Mouse (Mus musculus) mouse trophoblast stem cell (cell line): ENCODE results near the gene Cdk2ap2.
"Not testable (repeated sequence)": the region's sequence is repeated elsewhere in the genome, so short reads cannot be mapped to it uniquely, and the experiment has no call there.

Source experiments
- in situ Hi-C, 2 experiments: fragments of 300-500 bp; cut with MseI, MboI; formaldehyde crosslinking; loops; 2 replicates in 1 of 2; 3 replicates in 1 of 2; pipeline ENCODE4 v1.15.1; 2025

The Cdk2ap2 gene

DNA sequence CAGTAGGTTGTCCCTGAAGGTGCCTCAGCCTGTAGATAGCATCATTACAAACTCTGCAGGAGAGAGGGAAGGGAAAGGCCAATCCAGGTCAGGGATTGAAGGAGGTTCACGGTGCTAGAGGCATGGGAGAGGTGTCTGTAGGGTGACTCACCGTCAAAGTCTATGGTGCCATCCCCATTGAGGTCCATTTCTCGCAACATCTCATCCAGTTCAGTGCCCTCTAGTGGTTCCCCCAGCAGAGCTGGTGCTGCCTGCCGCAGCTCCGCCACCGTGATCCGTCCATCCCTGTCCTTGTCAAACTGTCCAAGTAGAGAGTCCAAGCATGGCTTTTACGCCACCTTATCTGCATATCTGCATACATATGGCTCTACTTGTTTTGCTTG, 39.0 kb downstream of the Cdk2ap2 start:
- in situ Hi-C loops, result not testable (repeated sequence)

DNA sequence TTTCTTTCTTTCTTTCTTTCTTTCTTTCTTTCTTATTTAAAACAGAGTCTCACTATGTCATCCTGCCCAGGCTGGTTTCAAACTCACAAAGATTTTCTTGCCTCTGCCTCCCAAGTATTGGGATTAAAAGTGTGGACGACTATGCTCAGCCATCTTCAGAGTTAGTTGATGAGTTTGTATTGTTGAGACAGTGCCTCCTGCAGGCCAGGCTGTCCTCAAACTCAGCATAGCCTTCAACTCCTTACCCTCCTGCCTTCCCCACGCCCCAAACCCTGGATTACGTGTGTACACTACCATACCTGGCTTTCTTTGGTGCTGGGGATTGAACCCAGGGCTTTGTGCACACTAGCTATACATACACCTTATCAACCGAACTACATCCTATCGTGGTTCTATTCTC, 39.5 kb downstream of the Cdk2ap2 start:
- in situ Hi-C loops, result no loop called here

DNA sequence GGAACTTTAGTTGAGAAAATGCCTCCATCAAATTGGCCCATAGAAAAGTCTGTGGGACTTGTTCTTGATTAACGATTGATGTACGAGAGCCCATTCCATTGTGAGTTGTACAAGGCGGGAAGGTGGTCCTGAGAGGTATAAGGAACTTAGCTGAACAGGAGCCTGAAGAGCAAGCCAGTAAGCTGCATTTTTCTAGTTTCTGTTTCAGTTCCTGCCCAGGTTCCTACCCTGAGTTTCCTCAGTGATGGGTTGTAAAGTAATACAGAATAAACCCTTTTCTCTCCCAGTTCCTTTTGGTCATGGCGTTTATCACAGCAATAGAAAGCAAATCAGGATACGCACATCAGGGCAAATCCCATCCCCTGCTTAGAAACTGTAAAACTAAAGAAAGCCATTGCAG, 40.9 kb downstream of the Cdk2ap2 start:
- in situ Hi-C loops, result no loop called here

DNA sequence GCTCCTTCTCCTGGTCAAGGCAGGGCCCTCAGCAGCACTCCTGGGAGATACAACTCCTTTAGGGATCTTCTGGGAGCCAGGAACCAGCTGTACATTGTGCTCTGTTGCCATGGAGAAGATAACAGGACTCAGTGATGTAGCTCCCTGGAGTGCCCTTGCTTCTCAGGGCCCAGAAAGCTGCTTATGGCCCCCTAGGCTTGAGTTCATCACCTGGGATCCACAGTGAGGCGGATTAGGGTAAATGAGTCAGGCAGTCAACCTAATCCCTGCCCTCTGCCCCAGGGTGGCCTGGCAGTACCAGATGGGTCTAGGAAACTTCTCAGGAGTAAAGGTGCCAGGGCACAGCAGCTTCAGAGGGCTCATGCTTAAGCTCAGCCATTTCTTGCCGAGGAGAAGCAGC, 42.5 kb downstream of the Cdk2ap2 start, which contains the start of gene Gpr152:
Gpr152 (plus strand) TSS at position 342 of the 400 bp plus-strand sequence.
- in situ Hi-C loops, result no loop called here

DNA sequence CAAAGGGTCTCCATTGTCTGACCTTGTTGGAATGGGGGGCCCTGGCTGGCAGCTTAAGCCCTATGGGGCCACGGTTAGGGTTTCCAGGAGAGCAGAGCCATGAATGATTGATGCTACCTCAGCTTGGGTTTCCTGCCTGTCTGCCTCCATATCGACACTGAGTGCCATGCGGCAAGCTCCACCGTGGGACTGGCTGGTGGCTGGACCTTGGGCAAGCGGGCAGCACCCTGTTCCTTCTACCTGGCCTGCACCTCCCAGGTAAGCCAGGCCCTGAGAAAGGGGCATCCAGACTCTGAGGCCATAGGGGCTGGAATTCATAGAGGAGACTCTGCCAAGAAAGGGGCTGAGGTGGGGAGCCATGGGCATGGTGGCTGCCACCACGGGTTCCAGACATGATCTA, 43.2 kb downstream of the Cdk2ap2 start:
- in situ Hi-C loops, result no loop called here

DNA sequence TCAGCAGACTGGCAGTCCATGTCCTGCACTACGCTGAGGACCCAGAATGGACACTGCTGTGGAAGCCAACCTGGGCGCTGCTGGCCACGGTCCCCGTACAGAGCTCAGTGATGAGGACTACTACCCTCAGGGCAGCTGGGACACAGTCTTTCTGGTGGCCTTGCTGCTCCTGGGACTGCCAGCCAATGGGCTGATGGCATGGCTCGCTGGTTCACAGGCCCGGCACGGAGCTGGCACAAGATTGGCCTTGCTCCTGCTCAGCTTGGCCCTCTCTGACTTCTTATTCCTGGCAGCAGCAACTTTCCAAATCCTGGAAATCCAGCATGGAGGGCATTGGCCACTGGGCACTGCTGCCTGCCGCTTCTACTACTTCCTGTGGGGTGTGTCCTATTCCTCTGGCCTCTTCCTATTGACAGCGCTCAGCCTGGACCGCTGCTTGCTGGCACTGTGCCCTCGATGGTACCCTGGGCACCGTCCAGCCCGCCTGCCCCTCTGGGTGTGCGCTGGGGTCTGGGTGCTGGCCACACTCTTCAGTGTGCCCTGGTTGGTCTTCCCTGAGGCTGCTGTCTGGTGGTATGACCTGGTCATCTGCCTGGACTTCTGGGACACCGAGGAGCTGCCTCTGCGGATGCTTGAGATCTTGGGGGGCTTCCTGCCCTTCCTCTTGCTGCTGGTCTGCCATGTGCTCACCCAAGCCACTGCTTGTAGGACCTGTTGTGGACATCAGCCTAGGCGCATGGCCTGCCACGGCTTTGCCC, 45.6 kb downstream of the Cdk2ap2 start:
- in situ Hi-C loops, result no loop called here

DNA sequence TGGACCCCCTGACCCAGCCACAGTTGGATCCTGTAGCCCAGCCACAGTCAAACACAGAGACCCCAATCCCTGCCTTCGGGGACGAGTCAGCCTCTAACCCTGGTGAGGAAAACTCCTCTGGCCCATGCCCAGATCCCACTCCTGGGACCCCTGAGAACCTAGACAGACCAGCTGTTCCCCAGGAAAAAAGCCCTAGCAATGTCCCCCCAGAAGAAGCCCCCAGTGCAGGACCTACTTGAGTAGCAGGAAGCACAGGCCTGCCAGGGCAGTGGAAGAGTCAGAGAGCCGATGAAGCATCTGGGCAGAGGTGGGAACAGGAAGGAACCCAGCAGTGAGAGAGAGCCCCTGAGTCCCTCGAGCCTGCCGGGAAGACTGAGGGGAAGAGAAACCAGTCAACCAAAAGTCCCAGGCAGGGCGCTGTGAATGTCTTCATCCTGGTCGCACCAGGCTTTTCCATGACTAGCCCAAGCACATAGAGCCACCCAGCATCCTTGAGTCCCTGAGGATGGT, 46.8 kb downstream of the Cdk2ap2 start, which contains the start of gene Cabp4:
Cabp4 (minus strand) TSS at position 275 of the 510 bp plus-strand sequence.
- in situ Hi-C loops, result no loop called here

DNA sequence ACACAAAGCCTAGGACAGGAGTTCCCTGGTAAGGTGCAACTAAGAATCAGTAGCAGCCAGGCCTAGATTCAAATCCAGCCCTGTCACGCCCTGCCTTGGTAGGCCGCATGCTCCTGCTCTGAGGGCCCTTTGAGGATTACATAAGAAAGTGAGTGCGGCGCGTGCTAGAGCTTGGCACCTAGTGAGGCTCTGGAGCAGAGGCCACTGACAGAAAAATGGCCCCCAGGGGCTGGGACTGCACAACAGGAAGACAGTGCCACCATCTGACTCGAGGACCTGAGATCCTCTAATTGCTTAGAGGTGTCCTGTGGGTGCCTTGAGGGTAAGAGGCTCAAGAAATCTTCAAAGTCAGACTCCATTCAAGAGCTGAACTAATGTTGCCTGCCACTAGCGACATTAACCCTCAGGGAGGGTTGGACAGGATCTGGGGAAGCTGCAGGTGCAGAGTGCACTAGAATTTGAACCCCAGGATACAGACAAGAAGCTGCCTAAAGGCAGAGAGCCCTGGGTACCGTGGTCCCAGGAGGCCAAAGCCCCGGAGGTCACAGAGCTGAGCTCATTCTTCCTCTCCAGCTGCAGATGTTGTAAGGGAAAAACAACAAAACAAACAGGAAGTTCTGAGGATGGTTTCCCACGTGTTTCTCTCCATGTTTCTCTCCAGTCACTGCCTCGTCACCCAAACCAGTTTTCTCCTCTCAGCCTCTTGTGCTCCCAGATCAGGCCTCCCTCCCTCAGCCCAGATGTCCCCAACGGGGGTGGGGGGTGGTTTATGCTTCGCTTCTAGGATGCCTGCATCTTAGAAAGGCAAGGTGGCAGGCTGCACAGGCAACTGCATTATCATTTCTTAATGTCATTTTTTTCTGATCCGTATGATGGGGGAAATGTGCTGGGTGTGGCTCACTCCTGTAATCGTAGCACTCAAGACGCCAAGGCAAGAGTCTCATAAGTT, 47.8 kb downstream of the Cdk2ap2 start:
- in situ Hi-C loops, result no loop called here

DNA sequence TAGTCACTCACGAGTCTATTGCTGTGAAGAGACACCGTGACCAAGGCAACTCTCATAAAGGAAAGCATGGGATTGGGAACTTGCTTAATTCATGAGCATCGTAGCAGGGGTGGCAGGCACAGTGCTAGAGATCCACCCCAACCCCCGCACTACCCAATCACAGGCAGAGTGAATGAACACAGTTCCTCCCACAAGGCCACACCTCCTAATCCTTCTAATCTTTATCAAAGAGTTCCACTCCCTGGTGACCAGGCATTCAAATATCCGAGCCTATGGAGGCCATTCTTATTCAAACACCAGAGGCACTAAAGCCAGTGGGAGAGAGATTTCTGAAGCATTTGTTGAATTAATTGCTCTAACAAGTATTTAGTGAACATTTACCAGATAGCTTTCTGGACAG, 49.0 kb downstream of the Cdk2ap2 start:
- in situ Hi-C loops, result no loop called here

DNA sequence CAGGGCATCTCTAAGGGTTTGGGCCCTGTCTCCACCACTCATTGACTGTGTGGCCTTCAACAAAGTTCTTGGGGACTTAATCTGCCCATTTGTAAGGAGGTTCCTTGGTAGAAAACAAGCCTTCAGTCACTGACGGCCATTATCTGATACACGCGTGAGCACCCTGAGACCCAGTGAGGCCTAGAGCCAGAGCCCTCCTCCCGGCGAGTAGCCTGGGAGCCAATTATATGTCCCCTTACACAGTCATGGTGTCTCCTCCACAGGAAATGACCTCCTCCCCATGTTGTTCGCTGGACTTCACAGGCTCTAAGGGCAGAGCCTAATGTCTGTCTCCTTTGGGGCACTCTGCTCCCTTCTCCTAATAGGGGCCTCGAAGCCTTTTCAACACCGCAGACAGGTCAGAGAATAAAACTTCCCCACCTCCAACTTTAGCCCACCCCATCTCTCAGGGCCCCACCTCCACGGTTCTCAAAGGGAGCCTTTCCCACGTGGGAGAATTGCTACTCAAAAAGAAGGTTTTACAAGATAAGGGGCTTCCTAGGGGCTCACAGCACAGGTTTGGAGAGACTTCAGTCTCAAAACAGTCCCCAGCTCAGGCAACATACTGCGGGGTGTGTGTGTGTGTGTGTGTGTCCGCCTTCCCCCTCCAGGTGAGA, 49.5 kb downstream of the Cdk2ap2 start:
- in situ Hi-C loops, result no loop called here

DNA sequence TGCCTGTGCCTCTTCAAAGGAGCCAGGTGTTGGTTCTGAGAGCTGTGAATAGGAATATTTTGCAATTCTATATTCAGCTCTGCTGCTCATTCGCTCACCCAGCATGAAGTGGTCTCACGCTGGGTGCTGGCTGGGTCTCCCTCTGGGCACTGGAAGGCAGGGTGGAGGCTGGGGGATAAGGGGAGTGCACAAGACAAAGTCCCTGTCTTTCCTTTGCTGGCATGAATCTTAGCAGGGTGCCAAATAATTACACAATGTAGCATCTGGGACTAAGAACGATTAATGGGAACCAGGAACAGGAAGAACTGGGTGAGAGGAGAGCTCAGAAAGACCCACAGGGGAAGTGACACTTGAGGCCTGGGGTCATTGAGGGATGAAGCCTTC, 50.0 kb downstream of the Cdk2ap2 start:
- in situ Hi-C loops, result no loop called here

DNA sequence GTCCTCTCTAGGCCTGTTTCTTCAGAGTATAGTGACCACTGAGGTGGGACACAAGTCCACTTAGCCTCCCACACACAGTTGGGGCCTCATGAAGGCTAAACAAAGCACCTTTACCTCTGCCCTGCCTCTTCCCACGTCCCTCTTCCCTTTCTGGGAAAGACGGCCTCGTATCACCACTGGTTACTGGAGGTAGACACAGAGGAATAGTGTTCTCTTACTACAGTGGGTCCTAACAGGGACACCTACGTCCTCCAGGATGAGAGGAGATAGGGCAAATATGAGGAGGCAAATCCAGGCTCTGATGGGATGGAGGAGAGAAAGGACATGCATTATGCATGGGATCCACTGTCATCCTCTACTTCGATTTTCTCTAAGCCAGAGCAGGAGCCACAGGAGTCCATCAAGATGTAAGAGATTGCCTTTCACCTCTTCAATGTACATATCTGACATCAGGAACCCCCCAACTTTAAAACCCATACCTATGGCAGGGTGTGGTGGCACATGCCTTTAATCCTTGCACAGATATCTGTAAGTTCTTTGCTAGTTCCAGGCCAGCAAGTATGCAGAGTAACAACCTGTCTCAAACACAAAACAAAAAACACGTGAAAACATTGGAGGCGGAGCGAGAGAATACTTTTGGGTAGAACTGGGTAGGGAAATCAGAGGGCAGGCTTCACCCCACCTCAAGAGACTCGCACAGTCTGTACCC, 51.0 kb downstream of the Cdk2ap2 start:
- in situ Hi-C loops, result no loop called here

DNA sequence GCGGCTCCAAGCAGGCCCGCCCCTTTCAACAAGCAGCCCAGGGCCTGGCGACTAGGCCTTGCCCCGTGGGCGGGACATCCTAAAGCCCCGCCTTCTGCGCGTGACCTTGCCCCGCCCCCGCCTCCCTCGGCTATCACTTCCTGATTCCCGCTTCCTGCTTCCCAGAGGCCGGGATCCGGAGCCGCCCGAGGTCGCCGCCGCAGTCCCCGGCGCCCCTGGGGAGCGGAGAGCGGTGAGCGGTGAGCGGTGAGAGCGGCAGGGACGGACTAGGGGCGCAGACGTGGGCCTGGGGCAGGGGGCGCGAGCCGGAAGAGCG, 51.5 kb downstream of the Cdk2ap2 start, which contains the start of gene Coro1b:
Coro1b (plus strand) TSS at position 129 of the 316 bp plus-strand sequence.
- in situ Hi-C loops, result no loop called here
